Mouse (Mus musculus): Measurements from ENCODE around the gene Zfp536. TPM values are rescaled to one million over a fixed set of nuclear protein-coding genes. Genes with fewer than 3 reads are reported as not detected.

Zfp536 gene
- polyA plus RNA-seq, 1 experiment from 2014 or later = 9.2 TPM

GRCm38 (mm10) chr7:37477309-37477708 is 296.1 kb downstream of the Zfp536 start:
- 85% methylated on average over 5 of the region's 5 CpGs for WGBS

GRCm38 (mm10) chr7:37475485-37475884 is 298.0 kb downstream of the Zfp536 start:
- 0 out of 2 replicates have a peak, but pooled peaks cover 3% of the 10 kb centered on the region for H3K4me1 ChIP-seq (ENCODE audit: control insufficient read depth, insufficient read depth, low read length)
- H3K36me3 ChIP-seq (ENCODE audit: control insufficient read depth, insufficient read depth, low read length) = no peaks in the 10 kb centered on the region
- no peak overlapping the region for H3K9ac ChIP-seq (ENCODE audit: low read depth, low read length)
- H3K9me3 ChIP-seq (ENCODE audit: control insufficient read depth, low read length) = no peaks in the 10 kb centered on the region
- no peak overlapping the region for H3K27ac ChIP-seq (ENCODE audit: low read depth, low read length)
- 54% methylated on average over 2 of the region's 2 CpGs for WGBS
- H3K4me3 ChIP-seq (ENCODE audit: low read length) = no peak overlapping the region
- no peak for ATAC-seq (ENCODE audit: low FRiP score, low TSS enrichment)
- no peaks in the 10 kb centered on the region for H3K27me3 ChIP-seq (ENCODE audit: control insufficient read depth, insufficient read depth, low read length)
- H3K4me2 ChIP-seq (replicated peaks; ENCODE audit: low read depth, low read length) = no peak overlapping the region

More at GRCm38 (mm10) chr7:37477309-37477708, 296.1 kb downstream of the Zfp536 start:
- Histone ChIP-seq H3K4me3 (ENCODE audit: low read length) (no peak overlapping the region), H3K27me3 (ENCODE audit: control insufficient read depth, insufficient read depth, low read length) (no peaks in the 10 kb centered on the region), H3K4me1 (ENCODE audit: control insufficient read depth, insufficient read depth, low read length) (0 out of 2 replicates have a peak, but pooled peaks cover 3% of the 10 kb centered on the region), H3K36me3 (ENCODE audit: control insufficient read depth, insufficient read depth, low read length) (no peaks in the 10 kb centered on the region), H3K9me3 (ENCODE audit: control insufficient read depth, low read length) (no peaks in the 10 kb centered on the region), H3K9ac (ENCODE audit: low read depth, low read length) (no peak overlapping the region), H3K27ac (ENCODE audit: low read depth, low read length) (no peak overlapping the region), H3K4me2 (replicated peaks; ENCODE audit: low read depth, low read length) (no peak overlapping the region)
- ATAC-seq (ENCODE audit: low FRiP score, low TSS enrichment) = no peak

- H3K9ac ChIP-seq (ENCODE audit: low read depth, low read length) = no peak overlapping the region
- no peaks in the 10 kb centered on the region for H3K36me3 ChIP-seq (ENCODE audit: control insufficient read depth, insufficient read depth, low read length)
- 0 out of 2 replicates have a peak, but pooled peaks cover 3% of the 10 kb centered on the region for H3K4me1 ChIP-seq (ENCODE audit: control insufficient read depth, insufficient read depth, low read length)
- no peak overlapping the region for H3K4me2 ChIP-seq (replicated peaks; ENCODE audit: low read depth, low read length)
- H3K27me3 ChIP-seq (ENCODE audit: control insufficient read depth, insufficient read depth, low read length) = no peaks in the 10 kb centered on the region
- H3K27ac ChIP-seq (ENCODE audit: low read depth, low read length) = no peak overlapping the region
- peak; percentile 75 for ATAC-seq (ENCODE audit: low FRiP score, low TSS enrichment)
- 19% methylated on average over 8 of the region's 8 CpGs for WGBS
- H3K4me3 ChIP-seq (ENCODE audit: low read length) = no peak overlapping the region
- H3K9me3 ChIP-seq (ENCODE audit: control insufficient read depth, low read length) = no peaks in the 10 kb centered on the region
Measured at GRCm38 (mm10) chr7:37474284-37474683, 299.2 kb downstream of the Zfp536 start.

GRCm38 (mm10) chr7:37473311-37474084 is 299.9 kb downstream of the Zfp536 start:
- Histone ChIP-seq H3K27me3 (ENCODE audit: control insufficient read depth, insufficient read depth, low read length) (no peaks in the 10 kb centered on the region), H3K9ac (ENCODE audit: low read depth, low read length) (no peak overlapping the region), H3K4me3 (ENCODE audit: low read length) (no peak overlapping the region), H3K4me1 (ENCODE audit: control insufficient read depth, insufficient read depth, low read length) (0 out of 2 replicates have a peak, but pooled peaks cover 3% of the 10 kb centered on the region), H3K9me3 (ENCODE audit: control insufficient read depth, low read length) (no peaks in the 10 kb centered on the region), H3K27ac (ENCODE audit: low read depth, low read length) (no peak overlapping the region), H3K36me3 (ENCODE audit: control insufficient read depth, insufficient read depth, low read length) (no peaks in the 10 kb centered on the region), H3K4me2 (replicated peaks; ENCODE audit: low read depth, low read length) (no peak overlapping the region)
- peak; percentile 25; the same call in 1 of the 2 replicates for ATAC-seq (ENCODE audit: low FRiP score, low TSS enrichment)
- WGBS = 56% methylated on average over 24 of the region's 24 CpGs

- ATAC-seq (ENCODE audit: low FRiP score, low TSS enrichment) = no peak
- 0 out of 2 replicates have a peak, but pooled peaks cover 3% of the 10 kb centered on the region for H3K4me1 ChIP-seq (ENCODE audit: control insufficient read depth, insufficient read depth, low read length)
- H3K9me3 ChIP-seq (ENCODE audit: control insufficient read depth, low read length) = no peaks in the 10 kb centered on the region
- WGBS = 54% methylated on average over 8 of the region's 8 CpGs
- H3K27ac ChIP-seq (ENCODE audit: low read depth, low read length) = no peak overlapping the region
- H3K27me3 ChIP-seq (ENCODE audit: control insufficient read depth, insufficient read depth, low read length) = no peaks in the 10 kb centered on the region
- no peak overlapping the region for H3K4me3 ChIP-seq (ENCODE audit: low read length)
- no peak overlapping the region for H3K4me2 ChIP-seq (replicated peaks; ENCODE audit: low read depth, low read length)
- no peaks in the 10 kb centered on the region for H3K36me3 ChIP-seq (ENCODE audit: control insufficient read depth, insufficient read depth, low read length)
- no peak overlapping the region for H3K9ac ChIP-seq (ENCODE audit: low read depth, low read length)
Measured at GRCm38 (mm10) chr7:37471726-37472125, 301.7 kb downstream of the Zfp536 start.

- H3K27ac ChIP-seq (ENCODE audit: low read depth, low read length) = no peak overlapping the region
- H3K27me3 ChIP-seq (ENCODE audit: control insufficient read depth, insufficient read depth, low read length) = no peaks in the 10 kb centered on the region
- peak; percentile 16; the same call in 1 of the 2 replicates for ATAC-seq (ENCODE audit: low FRiP score, low TSS enrichment)
- H3K4me1 ChIP-seq (ENCODE audit: control insufficient read depth, insufficient read depth, low read length) = peaks cover 9% of the 10 kb centered on the region
- no peak overlapping the region for H3K9ac ChIP-seq (ENCODE audit: low read depth, low read length)
- no peaks in the 10 kb centered on the region for H3K9me3 ChIP-seq (ENCODE audit: control insufficient read depth, low read length)
- H3K4me2 ChIP-seq (replicated peaks; ENCODE audit: low read depth, low read length) = no peak overlapping the region
- no peak overlapping the region for H3K4me3 ChIP-seq (ENCODE audit: low read length)
- 35% methylated on average over 9 of the region's 9 CpGs for WGBS
- H3K36me3 ChIP-seq (ENCODE audit: control insufficient read depth, insufficient read depth, low read length) = no peaks in the 10 kb centered on the region
Measured at GRCm38 (mm10) chr7:37466477-37467243, 306.8 kb downstream of the Zfp536 start.

GRCm38 (mm10) chr7:37464186-37464721 is 309.2 kb downstream of the Zfp536 start:
- WGBS = 12% methylated on average over 7 of the region's 7 CpGs
- Histone ChIP-seq H3K36me3 (ENCODE audit: control insufficient read depth, insufficient read depth, low read length) (no peaks in the 10 kb centered on the region), H3K9ac (ENCODE audit: low read depth, low read length) (no peak overlapping the region), H3K4me3 (ENCODE audit: low read length) (no peak overlapping the region), H3K9me3 (ENCODE audit: control insufficient read depth, low read length) (no peaks in the 10 kb centered on the region), H3K4me2 (replicated peaks; ENCODE audit: low read depth, low read length) (no peak overlapping the region), H3K27ac (ENCODE audit: low read depth, low read length) (no peak overlapping the region), H3K4me1 (ENCODE audit: control insufficient read depth, insufficient read depth, low read length) (peaks cover 9% of the 10 kb centered on the region), H3K27me3 (ENCODE audit: control insufficient read depth, insufficient read depth, low read length) (no peaks in the 10 kb centered on the region)
- ATAC-seq (ENCODE audit: low FRiP score, low TSS enrichment) = no peak

GRCm38 (mm10) chr7:37447523-37447922 is 325.9 kb downstream of the Zfp536 start:
- H3K4me2 ChIP-seq (replicated peaks; ENCODE audit: low read depth, low read length) = no peak overlapping the region
- H3K4me3 ChIP-seq (ENCODE audit: low read length) = no peak overlapping the region
- H3K9ac ChIP-seq (ENCODE audit: low read depth, low read length) = no peak overlapping the region
- no peak for ATAC-seq (ENCODE audit: low FRiP score, low TSS enrichment)
- H3K27me3 ChIP-seq (ENCODE audit: control insufficient read depth, insufficient read depth, low read length) = no peaks in the 10 kb centered on the region
- H3K36me3 ChIP-seq (ENCODE audit: control insufficient read depth, insufficient read depth, low read length) = no peaks in the 10 kb centered on the region
- no peak overlapping the region for H3K27ac ChIP-seq (ENCODE audit: low read depth, low read length)
- peaks cover 4% of the 10 kb centered on the region; the same call in 1 of the 2 replicates for H3K9me3 ChIP-seq (ENCODE audit: control insufficient read depth, low read length)
- H3K4me1 ChIP-seq (ENCODE audit: control insufficient read depth, insufficient read depth, low read length) = no peaks in the 10 kb centered on the region
- WGBS = 84% methylated on average over 3 of the region's 3 CpGs
